Mouse (Mus musculus) frontal cortex, adult 2 months (tissue): ENCODE data around the gene Cbarp. TPM values are rescaled to one million over a fixed set of nuclear protein-coding genes. Genes with fewer than 3 reads are reported as not detected.

Experiments
- DNase-seq, 2 experiments: peaks; one replicate each; pipeline ENCODE4 v3.0.0; 2022; ENCODE audit warnings: low spot score in 1 of 2; ENCODE audit errors: extremely low spot score in 1 of 2
- polyA plus RNA-seq: library from polyadenylated mRNA; depleted of rRNA; stranded (reverse); fragments of >200 nt; gene quantifications from 2 replicates; pipeline ENCODE4 v1.2.3, GENCODE M21; 2012; rRNA removed

The Cbarp gene
- 252 and 288 TPM in 2 replicates for polyA plus RNA-seq

DNA sequence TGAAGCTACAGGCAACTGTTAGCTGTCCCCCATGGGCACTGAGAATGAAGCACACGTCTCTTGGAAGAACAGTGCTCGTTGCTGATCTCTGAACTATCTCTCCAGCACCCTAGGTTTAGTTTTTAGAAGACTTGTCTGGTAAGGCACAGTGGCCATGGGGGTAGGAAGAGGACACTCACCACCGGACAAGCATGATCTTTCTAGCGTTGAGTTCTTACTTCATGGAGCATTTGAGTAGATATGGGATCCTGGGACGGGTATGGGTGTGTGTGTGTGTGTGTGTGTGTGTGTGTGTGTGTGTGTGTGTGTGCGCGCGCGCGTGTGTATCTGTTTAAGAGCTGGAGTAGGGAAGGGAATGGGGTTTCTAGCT lies at the start of gene Cbarp:
TSS of gene Cbarp (minus strand) at position 170 of the 370 bp plus-strand sequence.
- no peak for DNase-seq

DNA sequence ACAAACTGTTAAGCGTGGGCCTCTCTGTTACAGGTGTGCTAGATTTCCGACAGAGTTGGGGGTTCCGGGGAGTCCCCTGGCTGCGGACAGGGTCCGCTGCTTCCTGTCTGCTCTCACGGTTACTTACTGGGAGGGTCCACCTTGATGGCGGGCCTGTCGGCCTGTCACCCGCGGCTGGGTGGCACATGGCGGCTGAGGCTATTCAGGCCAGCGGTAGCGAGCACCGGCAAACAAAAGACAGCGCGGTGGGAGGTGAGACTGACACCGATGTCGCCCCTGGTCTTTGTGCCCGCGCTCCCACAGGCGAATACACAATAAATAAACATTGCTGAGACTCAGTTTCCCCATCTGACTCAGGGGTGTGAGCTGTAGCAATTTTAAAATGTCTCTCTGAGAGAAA lies 49.4 kb upstream of the Cbarp start:
- DNase-seq = no peak

DNA sequence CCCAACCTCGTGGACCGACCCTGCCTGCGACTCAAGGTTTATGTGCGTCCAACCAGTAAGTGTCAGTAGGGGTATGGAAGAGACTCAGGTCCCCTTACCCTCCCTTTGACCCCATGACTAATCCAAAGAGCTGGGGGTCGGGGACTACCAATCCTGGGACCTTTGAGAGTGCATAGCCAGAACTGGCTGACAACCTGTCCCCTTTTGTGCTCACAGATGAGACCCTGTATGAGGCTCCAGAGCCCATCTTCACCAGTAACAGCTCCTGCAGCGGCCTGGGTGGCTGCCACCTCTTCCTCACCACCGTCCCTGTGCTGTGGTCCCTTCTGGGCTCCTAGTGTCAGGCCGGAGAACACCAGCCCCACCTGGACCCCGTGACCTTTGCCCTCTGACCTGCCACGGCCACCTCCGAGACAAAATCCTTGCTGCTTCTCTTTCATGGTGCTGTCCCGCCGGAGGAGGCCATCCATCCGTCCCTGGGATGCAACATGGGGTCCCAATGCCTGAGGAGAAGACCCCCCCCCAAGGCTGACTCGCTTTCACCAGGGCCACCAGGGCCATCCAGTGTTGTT lies 47.9 kb upstream of the Cbarp start:
- no peak for DNase-seq

DNA sequence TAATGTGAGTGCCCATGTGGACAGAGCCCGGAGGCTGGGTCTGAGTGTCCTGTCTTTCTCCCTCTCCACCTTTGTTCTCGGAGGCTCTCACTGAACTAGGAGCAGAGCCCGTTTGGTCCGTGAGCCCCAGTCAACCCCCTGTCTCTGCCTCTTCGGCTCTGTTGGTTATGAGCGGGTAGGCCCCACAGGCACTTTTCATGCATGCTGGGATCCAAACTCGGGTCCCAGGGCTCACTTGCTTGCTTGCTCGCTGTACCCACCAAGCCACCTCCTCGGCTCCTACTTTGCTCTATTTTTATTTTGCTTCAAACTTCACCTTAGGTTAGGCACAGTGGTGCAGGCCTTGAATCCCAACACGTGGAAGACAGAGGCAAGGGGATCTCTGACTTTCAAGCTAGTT lies 47.1 kb upstream of the Cbarp start:
- no peak for DNase-seq

DNA sequence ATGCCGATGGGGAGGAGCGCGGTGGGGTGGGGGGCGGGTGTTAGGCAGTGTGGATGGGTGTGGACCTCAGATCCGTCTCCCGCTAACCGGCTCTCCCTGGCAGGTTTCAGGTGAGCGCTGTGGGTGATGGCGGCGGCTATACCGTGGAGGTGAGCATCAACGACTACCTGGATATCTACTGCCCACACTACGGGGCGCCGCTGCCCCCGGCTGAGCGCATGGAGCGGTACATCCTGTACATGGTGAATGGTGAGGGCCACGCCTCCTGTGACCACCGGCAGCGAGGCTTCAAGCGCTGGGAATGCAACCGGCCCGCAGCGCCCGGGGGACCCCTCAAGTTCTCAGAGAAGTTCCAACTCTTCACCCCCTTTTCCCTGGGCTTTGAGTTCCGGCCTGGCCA lies 46.0 kb upstream of the Cbarp start:
- DNase-seq = no peak

DNA sequence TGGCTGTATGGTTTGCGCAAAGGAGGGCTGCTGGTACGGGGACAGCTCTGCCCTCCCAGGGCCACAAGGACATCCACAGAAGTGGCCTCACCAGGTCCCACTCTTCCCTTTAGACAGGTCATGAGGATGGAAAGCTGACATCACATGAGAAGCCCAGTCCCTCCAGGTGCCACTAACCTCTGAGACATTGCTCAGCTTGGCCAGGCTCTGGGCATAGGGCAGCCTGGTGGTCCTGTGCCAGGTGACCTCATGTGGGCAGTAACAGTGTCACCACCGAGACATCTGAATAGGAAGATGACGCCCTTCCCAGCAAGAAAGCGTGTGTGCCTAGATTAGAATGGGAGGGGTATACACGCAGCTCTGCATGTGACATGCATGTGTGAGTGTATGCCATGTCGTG lies 41.9 kb upstream of the Cbarp start:
- no peak for DNase-seq

DNA sequence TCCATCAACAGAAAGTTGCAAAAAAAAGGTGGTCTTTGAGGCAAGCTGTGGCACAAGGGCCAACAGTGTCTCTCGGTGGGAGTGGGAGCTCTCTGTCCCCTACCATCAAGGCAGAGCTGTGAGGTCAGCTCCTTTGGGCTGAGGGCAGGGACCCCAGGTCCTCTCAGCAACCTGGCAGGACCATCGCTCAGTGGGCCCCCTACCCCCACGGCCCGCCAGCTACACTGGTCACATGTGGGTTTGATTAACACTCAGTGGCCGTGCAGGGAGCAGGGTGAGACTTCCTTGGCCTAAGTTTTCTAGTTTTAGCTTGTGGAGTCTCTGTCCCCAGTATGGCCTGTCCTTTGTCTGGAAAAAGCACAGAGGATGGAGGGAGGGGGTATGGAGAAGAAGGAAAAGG lies 40.2 kb upstream of the Cbarp start:
- no peak for DNase-seq

DNA sequence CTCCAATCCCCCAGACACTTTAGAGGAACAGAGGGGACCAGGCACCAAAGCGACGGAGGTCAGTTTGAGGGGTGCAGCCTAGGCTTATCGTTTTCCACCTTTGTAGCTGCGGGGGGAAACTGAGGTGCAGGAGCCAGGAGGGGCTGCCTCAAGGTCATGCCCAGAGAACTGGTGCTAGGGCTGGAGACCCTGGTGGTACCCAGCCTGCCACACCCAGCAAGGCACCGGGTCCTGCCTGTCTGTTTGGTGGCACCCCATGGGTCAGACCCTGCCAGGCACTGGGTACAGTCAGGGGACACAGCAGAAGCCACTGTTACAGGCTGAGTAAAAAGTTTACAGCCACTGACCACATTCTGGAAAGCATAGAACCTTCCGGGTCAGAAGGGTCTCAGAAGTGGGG lies 39.7 kb upstream of the Cbarp start:
- DNase-seq = no peak

DNA sequence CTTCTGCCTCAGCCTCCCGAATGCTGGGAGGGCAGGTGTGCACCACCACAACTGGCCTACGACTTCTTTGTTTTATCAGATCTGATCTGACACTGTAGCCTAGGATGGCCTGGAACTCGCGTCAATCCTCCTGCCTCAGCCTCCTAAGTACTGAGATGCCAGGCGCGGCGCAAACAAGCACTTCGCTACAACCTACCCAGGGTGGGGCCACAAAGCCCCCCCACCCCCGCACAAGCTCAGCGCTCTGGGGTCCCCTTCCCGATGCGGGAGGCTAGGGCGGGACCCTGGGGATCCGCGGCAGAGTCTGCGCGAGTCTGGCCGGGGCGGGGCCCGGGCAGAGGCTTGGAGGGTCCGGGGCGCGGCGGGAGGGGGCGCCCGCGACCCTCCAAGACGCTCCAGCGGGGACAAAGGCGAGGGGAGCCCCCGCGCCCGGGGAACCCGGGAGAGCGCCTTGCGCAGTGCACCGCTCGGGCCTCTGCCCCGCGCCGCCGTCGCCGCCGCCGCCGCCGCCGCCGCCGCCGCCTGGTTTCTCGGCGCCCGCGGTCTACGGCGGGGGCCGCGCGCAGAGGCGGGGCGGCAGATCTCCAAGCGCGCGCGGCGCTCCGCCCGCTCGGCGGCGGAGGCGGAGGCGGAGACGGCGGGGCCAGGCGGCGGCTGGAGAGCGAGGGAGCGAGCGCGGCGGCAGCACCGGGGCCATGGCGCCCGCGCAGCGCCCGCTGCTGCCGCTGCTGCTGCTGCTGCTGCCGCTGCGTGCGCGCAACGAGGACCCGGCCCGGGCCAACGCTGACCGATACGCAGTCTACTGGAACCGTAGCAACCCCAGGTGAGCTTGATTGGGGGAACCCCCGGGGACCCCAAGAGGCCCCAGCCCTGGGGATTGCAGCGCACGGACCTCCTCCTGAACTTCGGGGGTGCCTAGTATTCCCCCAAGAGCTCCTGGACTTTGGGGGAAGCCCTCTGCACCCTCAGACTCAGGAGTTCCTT lies 38.7 kb upstream of the Cbarp start, which contains the start of gene Efna2:
TSS of gene Efna2 (plus strand) at position 415 of the 984 bp plus-strand sequence.
- DNase-seq = no peak

DNA sequence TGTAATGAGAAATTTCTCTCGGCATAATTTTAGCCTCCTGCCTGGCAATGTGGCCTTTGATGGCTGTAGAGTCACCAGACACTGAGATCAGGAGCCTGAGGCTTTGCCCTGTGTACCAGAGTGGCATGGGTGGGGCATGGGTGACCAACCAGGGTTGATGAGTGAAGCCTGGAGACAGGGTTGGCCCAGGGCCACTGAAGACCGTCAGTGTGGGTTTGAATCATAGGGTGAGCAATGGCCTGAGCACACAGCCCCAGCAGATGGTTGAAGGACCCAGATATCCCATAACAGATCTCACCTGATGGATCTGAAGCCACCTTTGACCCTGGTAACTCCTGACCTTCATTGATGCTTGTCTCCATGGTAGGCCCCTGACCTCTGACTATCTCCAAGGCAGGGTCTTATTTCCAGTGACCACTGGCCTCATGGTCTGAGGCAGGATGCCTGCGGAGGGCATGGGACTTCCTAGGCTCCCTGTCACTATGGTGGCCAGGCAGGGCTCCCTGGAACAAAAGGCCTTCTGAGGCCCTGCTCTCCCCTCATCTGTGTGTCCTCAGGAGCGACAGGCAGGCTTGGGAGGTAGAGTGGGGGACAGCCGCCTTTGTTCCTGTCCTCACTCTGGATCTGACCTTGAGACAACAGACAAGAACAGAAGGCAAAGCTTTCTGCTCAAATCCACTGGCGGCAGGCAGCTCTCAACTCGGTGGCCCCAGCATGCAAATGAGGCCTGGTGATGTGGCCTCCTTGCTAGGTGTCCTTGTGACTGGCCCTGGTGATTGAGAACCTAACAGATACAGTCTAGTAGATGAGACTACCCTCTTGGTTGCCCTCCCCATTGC lies 37.0 kb upstream of the Cbarp start:
- no peak for DNase-seq

DNA sequence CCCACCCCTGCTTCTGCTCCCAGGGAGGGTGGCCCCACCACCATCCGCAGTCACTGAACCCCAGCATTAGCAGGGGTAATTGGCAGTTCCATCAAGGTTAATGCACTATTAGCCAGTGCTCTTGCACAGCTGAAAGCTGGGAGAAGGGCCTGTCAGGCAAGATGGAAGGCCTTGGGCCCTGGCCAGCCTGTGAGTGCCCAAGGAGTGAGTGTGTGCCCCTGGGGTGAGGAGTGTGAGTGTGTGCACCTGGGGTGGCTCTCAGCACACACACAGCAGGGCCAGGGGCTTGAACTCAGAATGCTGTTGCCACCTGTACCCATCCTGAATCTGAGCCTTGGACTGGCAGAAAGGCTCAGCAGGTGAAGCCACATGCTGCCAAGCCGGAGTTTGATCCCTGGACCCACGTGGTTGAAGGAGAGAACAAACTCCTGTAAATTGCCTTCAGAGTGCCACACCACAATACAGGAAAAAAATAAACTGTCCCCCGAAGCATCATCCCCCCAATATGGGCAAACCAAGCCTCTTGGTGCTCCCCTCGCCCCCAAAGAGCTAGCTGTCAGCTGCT lies 35.7 kb upstream of the Cbarp start:
- DNase-seq = no peak

DNA sequence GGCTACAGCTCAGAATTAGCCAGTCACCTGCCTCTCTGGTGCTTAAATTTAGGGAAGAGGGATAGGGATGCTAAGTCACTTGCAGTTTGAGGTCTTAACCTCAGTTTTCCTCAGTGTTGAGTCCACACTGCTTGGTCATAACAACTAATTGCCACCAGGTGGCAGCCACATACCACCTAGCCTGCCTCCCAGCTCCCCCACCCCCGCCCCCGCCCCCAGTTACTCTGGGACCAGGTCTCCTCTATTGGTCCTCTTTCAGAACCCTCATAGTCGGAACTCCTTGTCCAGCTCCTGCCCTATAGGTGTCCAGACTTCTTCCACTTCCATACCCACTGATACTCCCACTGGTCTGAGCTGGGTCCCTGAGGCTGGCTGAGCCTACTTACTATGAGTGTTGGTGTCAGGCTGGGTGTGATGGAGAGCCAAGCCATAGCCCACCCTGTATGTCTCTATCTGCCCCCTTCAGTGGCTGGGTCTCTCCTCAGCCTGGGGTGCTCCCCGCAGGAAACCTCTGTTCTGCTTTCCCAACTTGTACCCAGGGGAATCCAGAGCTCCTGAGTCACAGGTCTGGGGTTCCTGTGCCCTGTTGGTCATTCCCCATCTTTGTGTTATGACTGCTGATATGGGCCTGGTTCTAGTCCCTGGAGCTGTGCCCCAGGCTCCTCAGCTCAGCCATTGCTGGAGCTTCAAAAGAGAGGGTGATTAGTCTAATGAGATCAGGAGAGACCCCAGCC lies 35.1 kb upstream of the Cbarp start:
- DNase-seq = peak in 1 of 2 experiments; percentile 71

DNA sequence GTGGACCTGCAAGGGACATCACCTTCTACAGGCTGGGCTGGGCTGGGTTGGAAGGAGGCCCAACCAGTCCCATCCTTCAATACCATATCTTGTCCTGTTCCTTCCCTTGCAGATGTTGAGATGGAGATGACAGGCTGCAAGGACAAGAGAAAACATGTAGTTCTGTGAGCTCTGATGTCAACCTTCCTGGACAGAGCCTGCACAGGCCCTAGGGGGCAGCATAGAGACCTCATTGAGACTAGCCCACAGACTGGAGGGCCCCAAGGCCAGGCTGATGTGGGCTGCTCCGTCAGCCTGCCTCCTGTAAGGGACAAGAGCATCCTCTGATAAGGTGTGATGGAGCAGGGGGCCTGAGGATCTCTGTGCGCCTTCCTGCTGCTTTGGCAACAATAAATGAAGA lies 34.1 kb upstream of the Cbarp start:
- no peak for DNase-seq

DNA sequence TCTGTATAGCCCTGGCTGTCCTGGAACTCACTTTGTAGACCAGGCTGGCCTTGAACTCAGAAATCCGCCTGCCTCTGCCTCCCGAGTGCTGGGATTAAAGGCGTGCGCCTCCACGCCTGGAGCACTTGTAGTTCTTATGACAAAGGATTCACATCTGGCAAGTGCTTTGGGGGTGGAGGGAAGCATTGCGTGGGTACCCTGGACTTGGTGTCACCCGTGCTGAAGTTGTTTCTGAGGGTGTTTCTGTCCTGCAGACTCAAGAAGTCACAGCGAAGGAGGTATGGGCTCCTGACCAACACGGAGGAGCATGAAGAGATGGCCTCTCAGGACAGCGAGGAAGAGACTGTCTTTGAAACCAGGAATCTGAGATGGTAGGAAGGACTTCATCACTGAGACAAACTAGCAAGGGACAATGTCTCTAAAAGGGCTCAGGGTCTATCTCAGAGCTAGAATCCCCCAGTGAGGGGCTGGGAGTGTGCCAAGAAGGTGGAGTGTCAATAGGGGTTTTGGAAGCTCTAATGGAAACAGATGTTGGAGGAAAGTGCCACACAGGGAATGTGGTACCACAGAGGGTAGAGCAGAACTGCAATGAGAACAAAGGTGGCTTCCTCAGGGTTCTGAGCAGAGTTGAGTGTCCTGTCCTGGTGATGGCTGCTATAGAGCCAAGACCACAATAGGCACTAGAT lies 33.5 kb upstream of the Cbarp start:
- no peak for DNase-seq

DNA sequence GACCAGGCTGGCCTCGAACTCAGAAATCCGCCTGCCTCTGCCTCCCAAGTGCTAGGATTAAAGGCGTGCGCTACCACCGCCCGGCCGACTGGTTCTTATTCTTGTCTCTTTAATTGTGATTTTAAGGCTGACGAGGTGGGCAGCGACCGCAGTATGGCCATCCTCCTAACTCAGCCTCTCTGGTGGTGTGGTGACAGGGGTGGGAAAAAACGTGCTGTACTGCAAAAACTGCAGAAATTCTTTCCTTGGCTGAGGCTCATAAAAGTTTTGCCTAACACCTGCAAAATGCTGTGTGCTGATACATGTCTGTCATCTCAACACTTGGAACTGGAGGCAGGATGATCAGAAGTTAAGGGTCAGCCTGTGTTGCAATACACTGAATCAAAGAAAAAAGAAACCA lies 32.7 kb upstream of the Cbarp start:
- DNase-seq = no peak

DNA sequence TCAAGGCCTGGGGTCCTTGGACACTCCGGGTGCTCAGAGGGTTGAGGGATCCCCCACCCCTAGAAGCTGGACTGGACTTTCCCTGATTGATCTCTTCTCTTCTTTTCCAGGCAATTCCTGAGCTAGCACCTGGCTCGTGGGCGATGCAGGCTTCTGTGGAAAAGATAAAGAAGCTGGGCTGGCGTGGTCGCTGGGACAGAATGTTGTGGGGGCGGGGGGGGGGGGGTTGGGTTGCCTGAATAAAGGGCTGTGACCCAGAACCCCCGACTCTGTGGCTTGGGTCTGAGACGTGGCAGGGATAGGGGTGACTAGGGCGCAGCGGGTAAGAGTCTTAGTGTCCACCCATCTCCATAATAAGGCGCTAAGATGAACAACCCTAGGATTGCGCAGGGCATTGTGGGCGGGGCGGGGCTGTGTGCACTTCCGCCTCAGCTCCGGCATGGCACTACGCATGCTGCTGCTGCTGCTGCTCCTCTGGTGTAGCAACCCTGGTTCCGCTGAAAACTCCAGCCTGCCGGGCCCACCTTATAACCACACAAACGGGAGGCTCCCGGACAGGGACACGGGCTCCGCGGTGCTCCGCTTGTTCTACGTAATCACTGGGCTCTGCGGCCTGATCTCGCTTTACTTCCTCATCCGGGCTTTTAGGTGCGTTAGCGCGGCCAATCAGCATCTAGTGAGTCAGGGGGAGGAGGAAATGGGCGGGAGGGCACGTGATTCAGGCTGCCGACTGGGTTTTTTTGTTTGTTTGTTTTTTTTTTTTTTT lies 32.1 kb upstream of the Cbarp start, which contains the start of gene 1600002K03Rik:
TSS of gene 1600002K03Rik (plus strand) at position 418 of the 766 bp plus-strand sequence.
- peak; percentile 84 to 89 for DNase-seq

DNA sequence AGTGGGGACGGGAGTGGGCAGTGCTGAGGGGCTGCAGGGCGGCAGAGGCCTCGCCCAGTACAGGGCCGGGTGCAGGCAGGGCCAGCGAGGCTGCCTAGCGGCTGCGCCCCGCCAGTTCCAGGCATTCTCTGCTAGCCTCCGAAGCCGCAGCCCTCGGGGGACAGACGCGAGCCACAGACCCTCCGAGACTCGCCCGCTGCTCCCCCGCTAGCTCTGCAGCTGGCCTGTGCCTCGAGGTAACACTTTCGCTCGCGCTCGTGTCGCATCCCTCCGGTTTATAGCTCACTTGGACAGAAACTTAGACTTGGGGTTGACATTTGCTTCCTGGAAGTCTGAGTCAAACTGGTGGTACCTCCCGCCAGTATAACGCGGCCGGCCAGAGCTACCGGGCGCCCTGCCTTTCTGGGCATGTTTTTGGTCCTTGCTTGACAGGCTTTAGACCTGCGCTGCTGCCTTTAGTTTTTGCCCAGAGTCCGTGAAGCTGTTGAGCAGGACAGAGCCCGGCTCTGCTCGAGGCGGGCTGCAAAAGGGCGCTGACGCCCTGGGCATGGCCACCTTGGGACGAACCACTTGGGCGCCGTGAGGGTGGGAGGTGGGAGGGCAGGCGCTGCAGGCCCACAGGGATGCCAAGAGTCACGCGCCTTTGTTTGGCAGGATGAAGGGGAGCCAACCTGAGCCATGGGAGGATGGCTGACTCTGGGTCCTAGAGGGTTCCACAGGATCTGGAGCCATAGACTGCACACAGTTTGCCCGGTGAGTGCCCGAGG lies 31.3 kb upstream of the Cbarp start:
- no peak for DNase-seq

DNA sequence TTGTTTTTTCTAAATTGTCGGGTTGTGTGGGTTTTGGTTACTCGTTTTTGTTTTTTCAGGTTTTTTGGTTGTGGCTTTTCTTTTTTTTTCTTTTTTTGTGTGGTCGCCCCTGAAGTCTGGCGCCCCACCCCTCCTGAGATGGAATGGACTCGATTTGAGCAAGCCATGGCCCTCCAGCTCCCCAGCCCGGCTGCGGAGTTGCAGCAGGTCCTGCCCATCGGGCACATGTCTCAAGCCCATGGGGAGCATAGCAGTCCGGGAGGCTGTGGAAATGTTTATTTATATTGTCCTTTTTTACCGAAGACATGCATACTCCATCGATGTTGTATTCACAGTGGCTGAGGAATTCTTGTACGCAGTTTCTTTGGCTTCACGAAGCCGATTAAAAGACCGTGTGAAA lies 30.6 kb upstream of the Cbarp start:
- DNase-seq = no peak
